Mouse (Mus musculus) stomach, embryonic 14.5 days (tissue): ENCODE measurements around the gene Gm21976. TPM values are rescaled to one million over a fixed set of nuclear protein-coding genes. Genes with fewer than 3 reads are reported as not detected.

Experiments used
- ATAC-seq: fragments of 200-750 bp; cut with Nextera tagmentation; 2 replicates; pipeline ENCODE4 v1.8.0; 2017; ENCODE audit warnings: low read depth, moderate TSS enrichment; ENCODE audit not compliant: insufficient number of reproducible peaks, insufficient read depth, low FRiP score
- H3K27ac ChIP-seq: fragments of 300-500 bp; sonication (generic); 2 replicates; pipeline ENCODE4 v1.5.1; 2014; ENCODE audit warnings: mild to moderate bottlenecking, low read length, moderate library complexity, mixed read lengths
- H3K27me3 ChIP-seq: fragments of 300-500 bp; sonication (generic); 2 replicates; pipeline ENCODE4 v1.6.1; 2014; ENCODE audit warnings: low read length, control low read depth, mixed read lengths; ENCODE audit not compliant: control insufficient read depth, insufficient read depth
- H3K36me3 ChIP-seq: fragments of 300-500 bp; sonication (generic); 2 replicates; pipeline ENCODE4 v1.6.1; 2014; ENCODE audit warnings: mild to moderate bottlenecking, control low read depth, low read length, moderate library complexity, mixed read lengths; ENCODE audit not compliant: control insufficient read depth, insufficient read depth
- H3K4me1 ChIP-seq: fragments of 300-500 bp; sonication (generic); 2 replicates; pipeline ENCODE4 v1.6.1; 2014; ENCODE audit warnings: low read length, control low read depth, mixed read lengths; ENCODE audit not compliant: control insufficient read depth, insufficient read depth
- H3K4me2 ChIP-seq: fragments of 300-500 bp; sonication (generic); replicated peaks from 2 replicates; pipeline ENCODE4 v1.6.1; 2014; ENCODE audit warnings: low read depth, low read length, control low read depth
- H3K4me3 ChIP-seq: fragments of 300-500 bp; sonication (generic); 2 replicates; pipeline ENCODE4 v1.5.1; 2014; ENCODE audit warnings: low read depth, low read length, control low read depth
- H3K9ac ChIP-seq: fragments of 300-500 bp; sonication (generic); replicated peaks from 2 replicates; pipeline ENCODE4 v1.6.1; 2014; ENCODE audit warnings: low read depth, mild to moderate bottlenecking, control low read depth, low read length, moderate library complexity, mixed read lengths
- H3K9me3 ChIP-seq: fragments of 300-500 bp; sonication (generic); 2 replicates; pipeline ENCODE4 v1.6.1; 2016; ENCODE audit warnings: low read depth, low read length, control low read depth; ENCODE audit not compliant: control insufficient read depth
- WGBS: fragments of 180-500 bp; shearing (Covaris S2); extraction: QIAGEN DNeasy Blood & Tissue Kit; methylation state at CpG from one replicate; pipeline ENCODE4 v1.1.7; 2014; 5-methylcytosine and 5-hydroxymethylcytosine counted together
- polyA plus RNA-seq: library from polyadenylated mRNA; unstranded; fragments of >200 nt; fragmentation: Nextera tagmentation; extraction: Ambion mirVana; gene quantifications from 2 replicates; pipeline ENCODE4 v1.2.1, GENCODE M21; 2014

Gene Gm21976
- polyA plus RNA-seq, 1 experiment from 2014 or later, result not detected

DNA sequence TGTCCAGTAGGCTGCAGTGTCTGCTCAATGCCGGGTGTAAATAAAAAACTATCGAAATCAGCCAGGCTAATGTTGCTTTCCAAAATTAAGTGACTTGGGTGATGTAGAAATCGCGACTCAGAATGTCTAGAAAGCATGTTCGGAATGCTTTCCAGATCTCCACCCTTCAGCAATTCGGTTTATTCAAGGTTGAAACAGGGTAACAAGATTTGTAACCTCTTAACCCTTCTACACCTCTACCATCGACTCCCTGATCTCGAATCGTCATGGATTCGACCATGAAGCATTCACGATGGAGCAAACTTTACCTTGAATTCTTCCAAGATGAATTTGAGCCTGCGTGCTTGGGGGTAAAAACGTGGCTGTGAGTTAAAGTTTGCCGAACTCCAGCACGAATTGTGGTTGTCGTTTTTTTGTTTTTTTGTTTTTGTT lies 37.6 kb downstream of the Gm21976 start:
- Histone ChIP-seq H3K4me2 (peak overlapping the region; percentile 82), H3K9ac (peak overlapping the region; percentile 99), H3K36me3 (peaks cover 4% of the 10 kb centered on the region), H3K27ac (peak overlapping the region; percentile 90), H3K4me3 (peak overlapping the region; percentile 99), H3K9me3 (no peaks in the 10 kb centered on the region), H3K4me1 (peaks cover 12% of the 10 kb centered on the region; the same call in 1 of the 2 replicates), H3K27me3 (no peaks in the 10 kb centered on the region)
- ATAC-seq, result peak; percentile 29; the same call in 1 of the 2 replicates
- WGBS, result 2% methylated on average over 16 of the region's 16 CpGs

GRCm38 (mm10) chr13:98317911-98318310 lies 38.2 kb downstream of the Gm21976 start:
- ATAC-seq, result no peak

DNA sequence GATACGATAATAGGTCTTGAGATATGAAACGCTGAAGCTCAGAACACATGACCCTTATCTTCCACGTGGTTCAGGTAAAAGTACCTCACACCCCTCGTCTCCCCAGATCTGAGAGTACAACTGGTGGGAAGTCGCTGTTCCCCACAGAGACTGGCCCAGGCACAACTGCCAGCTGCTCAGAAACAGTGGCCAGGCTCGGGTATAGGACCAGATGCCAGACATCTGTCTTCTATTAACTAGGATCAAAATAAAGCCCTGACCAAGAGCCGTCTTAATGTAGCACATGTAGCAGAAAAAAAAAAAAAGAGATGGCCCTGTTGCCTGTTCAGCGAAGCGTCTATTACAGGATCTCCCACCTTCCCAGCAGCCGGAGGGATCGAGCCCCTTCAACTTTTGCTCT lies 45.3 kb downstream of the Gm21976 start:
- Histone ChIP-seq H3K9me3 (no peaks in the 10 kb centered on the region), H3K9ac (no peak overlapping the region), H3K4me1 (no peaks in the 10 kb centered on the region), H3K27ac (no peak overlapping the region), H3K27me3 (no peaks in the 10 kb centered on the region), H3K4me3 (no peak overlapping the region), H3K36me3 (no peaks in the 10 kb centered on the region), H3K4me2 (no peak overlapping the region)
- no peak for ATAC-seq
- 86% methylated on average over 11 of the region's 11 CpGs for WGBS

More at GRCm38 (mm10) chr13:98317911-98318310, 38.2 kb downstream of the Gm21976 start:
- Histone ChIP-seq H3K4me3 (no peak overlapping the region), H3K4me2 (no peak overlapping the region), H3K4me1 (peaks cover 12% of the 10 kb centered on the region; the same call in 1 of the 2 replicates), H3K27ac (no peak overlapping the region), H3K9me3 (no peaks in the 10 kb centered on the region), H3K9ac (no peak overlapping the region), H3K36me3 (no peaks in the 10 kb centered on the region; the same call in 1 of the 2 replicates), H3K27me3 (no peaks in the 10 kb centered on the region)
- WGBS, result 88% methylated on average over 6 of the region's 6 CpGs

DNA sequence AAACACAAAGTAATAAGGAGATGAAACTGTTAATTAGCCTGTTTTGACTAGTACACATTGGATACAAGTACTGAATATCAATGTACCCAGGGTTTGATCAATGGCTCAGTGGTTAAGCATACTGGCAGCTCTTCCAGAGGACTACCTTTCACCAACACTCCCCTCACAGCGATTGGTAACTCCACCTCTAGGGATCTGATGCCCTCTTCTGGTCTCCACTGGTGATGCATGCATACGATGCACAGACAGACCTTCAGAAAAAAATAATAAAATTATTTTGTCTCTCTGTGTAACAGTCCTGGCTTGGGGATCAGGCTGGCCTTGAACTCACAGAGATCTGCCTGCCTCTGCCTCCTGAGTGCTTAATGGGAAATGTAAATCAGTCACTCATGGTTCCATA lies 52.4 kb downstream of the Gm21976 start:
- no peaks in the 10 kb centered on the region for H3K36me3 ChIP-seq
- WGBS, result 46% methylated on average over 2 of the region's 2 CpGs
- ATAC-seq, result no peak

DNA sequence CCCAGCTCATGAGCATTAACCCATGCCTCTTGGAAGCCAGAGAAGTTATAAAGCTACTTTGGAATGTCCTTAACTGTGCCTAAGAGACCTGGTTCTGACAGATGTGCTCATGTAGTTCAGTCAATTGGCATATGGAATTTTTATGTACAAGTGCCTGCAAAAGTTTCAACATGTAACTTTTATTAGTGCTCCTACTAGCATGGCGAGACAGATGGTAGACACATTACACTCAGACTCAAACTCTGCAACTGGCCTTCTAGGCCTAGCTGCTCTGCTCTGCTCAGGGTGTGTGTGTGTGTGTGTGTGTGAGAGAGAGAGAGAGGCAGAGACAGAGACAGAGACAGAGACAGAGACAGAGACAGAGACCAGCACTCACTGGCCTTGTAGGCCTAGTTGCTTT lies 56.5 kb downstream of the Gm21976 start:
- 85% methylated on average over 1 of the region's 1 CpGs for WGBS

More for the DNA sequence above, 52.4 kb downstream of the Gm21976 start:
- Histone ChIP-seq H3K9me3 (no peaks in the 10 kb centered on the region), H3K4me1 (no peaks in the 10 kb centered on the region), H3K4me3 (no peak overlapping the region), H3K27ac (no peak overlapping the region), H3K4me2 (no peak overlapping the region), H3K27me3 (no peaks in the 10 kb centered on the region), H3K9ac (no peak overlapping the region)

DNA sequence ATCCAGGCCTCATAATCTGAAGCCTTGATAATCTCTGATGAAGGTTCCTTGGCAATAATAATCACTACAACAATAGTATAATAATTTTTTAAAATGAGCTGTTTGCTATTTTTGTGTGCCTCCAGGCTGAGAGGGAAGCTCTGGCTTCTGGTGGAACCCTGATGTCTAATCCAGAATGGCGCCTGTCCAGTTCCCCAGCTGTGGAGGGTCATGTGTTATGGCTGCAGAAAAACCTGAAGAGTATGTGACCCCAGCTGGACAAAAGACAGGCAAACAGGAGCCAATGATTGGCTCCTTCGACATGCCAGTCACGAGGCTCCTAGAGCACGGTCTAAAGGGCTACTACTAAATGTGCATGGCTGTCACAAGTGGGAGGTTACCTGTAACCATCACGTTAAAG lies 60.8 kb downstream of the Gm21976 start:
- Histone ChIP-seq H3K4me2 (no peak overlapping the region), H3K4me3 (no peak overlapping the region), H3K36me3 (no peaks in the 10 kb centered on the region), H3K27ac (no peak overlapping the region), H3K9me3 (no peaks in the 10 kb centered on the region), H3K4me1 (no peaks in the 10 kb centered on the region), H3K9ac (no peak overlapping the region), H3K27me3 (no peaks in the 10 kb centered on the region)
- no peak for ATAC-seq
- 74% methylated on average over 5 of the region's 5 CpGs for WGBS

More for the DNA sequence above, 56.5 kb downstream of the Gm21976 start:
- Histone ChIP-seq H3K36me3 (no peaks in the 10 kb centered on the region), H3K9ac (no peak overlapping the region), H3K4me3 (no peak overlapping the region), H3K4me2 (no peak overlapping the region), H3K27ac (no peak overlapping the region), H3K4me1 (no peaks in the 10 kb centered on the region), H3K9me3 (no peaks in the 10 kb centered on the region), H3K27me3 (no peaks in the 10 kb centered on the region)
- ATAC-seq, result no peak

- Histone ChIP-seq H3K27me3 (peaks cover 42% of the 10 kb centered on the region), H3K27ac (no peak overlapping the region), H3K4me1 (peaks cover 8% of the 10 kb centered on the region), H3K9me3 (no peaks in the 10 kb centered on the region), H3K4me3 (no peak overlapping the region), H3K4me2 (no peak overlapping the region), H3K36me3 (no peaks in the 10 kb centered on the region), H3K9ac (no peak overlapping the region)
- WGBS, result 78% methylated on average over 4 of the region's 4 CpGs
- no peak for ATAC-seq
Measured at GRCm38 (mm10) chr13:98349491-98349890, 69.8 kb downstream of the Gm21976 start.

GRCm38 (mm10) chr13:98351527-98351926 lies 71.8 kb downstream of the Gm21976 start:
- Histone ChIP-seq H3K27me3 (peaks cover 50% of the 10 kb centered on the region), H3K4me1 (peaks cover 18% of the 10 kb centered on the region), H3K9ac (no peak overlapping the region), H3K9me3 (no peaks in the 10 kb centered on the region), H3K4me2 (no peak overlapping the region), H3K36me3 (no peaks in the 10 kb centered on the region), H3K4me3 (no peak overlapping the region), H3K27ac (no peak overlapping the region)
- no peak for ATAC-seq
- WGBS, result 8% methylated on average over 8 of the region's 8 CpGs

DNA sequence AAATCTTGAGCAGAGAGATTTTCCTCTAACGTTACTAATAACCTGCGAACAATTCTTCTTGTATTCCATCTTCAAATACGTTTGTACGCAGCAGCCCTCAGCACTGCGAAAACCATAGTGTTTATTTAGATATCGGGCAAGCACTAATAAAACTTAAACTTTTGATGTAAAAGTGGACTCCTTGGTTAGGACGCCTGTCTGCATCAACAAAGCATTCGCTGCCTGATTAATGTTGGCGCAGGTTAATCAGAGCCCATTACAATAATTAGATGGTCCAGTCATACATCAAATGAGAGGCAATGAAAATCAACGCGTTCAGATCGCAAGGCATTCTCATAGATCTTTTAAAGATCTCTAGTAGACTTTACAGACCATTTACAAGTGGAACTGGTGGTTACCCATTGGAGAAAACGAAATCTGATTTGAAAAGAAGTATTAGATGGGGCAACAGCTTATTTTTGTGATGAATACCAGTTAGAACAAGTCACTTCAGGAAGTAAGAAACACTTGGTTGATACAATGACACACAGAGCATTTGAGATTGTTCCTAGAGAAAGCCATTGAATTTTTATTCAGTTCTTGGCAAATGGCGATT lies 72.8 kb downstream of the Gm21976 start:
- Histone ChIP-seq H3K4me1 (peaks cover 18% of the 10 kb centered on the region), H3K9ac (no peak overlapping the region), H3K9me3 (no peaks in the 10 kb centered on the region), H3K4me3 (no peak overlapping the region), H3K27me3 (peaks cover 50% of the 10 kb centered on the region), H3K27ac (no peak overlapping the region), H3K36me3 (no peaks in the 10 kb centered on the region), H3K4me2 (no peak overlapping the region)
- no peak for ATAC-seq
- WGBS, result 11% methylated on average over 14 of the region's 14 CpGs
